Mouse (Mus musculus) lung, adult 2 months (tissue): Measurements from ENCODE around the gene Phyhipl.

ENCODE experiments used
- CTCF ChIP-seq: fragments of 200-500 bp; IDR thresholded peaks from 2 replicates; pipeline ENCODE4 v1.5.1; 2011; ENCODE audit warnings: mild to moderate bottlenecking, low read length, control low read depth; ENCODE audit not compliant: insufficient read depth
- POLR2A ChIP-seq: fragments of 200-500 bp; IDR thresholded peaks from 2 replicates; pipeline ENCODE4 v1.6.1; 2011; ENCODE audit warnings: low read depth, mild to moderate bottlenecking, control low read depth, low read length, borderline replicate concordance; ENCODE audit errors: extremely low read depth

- TF ChIP-seq CTCF (no peak), POLR2A (no peak)
These were observed 24.6 kb downstream of the Phyhipl start for GRCm38 (mm10) chr10:70631142-70631541.
